Mouse (Mus musculus) frontal cortex, postnatal 25 days (tissue): ENCODE data around the gene Clpb.

ENCODE experiments used
- DNase-seq, 2 experiments: peaks; one replicate each; pipeline ENCODE4 v3.0.0; 2022; ENCODE audit warnings: low spot score in 2 of 2

Gene Clpb

GRCm38 (mm10) chr7:101726980-101727379, 63.5 kb downstream of the Clpb start:
- DNase-seq, result no peak

- no peak for DNase-seq
Observed at GRCm38 (mm10) chr7:101732096-101732495, 68.7 kb downstream of the Clpb start.

GRCm38 (mm10) chr7:101733042-101733441, 69.6 kb downstream of the Clpb start:
- DNase-seq, result no peak

- DNase-seq, result no peak
Observed at GRCm38 (mm10) chr7:101735297-101735696, 71.9 kb downstream of the Clpb start.

- no peak for DNase-seq
Observed at GRCm38 (mm10) chr7:101737735-101738134, 74.3 kb downstream of the Clpb start.

GRCm38 (mm10) chr7:101739602-101740001, 76.2 kb downstream of the Clpb start:
- no peak for DNase-seq

GRCm38 (mm10) chr7:101743487-101743886, 80.1 kb downstream of the Clpb start:
- DNase-seq, result no peak

- DNase-seq, result no peak
Observed at GRCm38 (mm10) chr7:101746559-101747334, 83.3 kb downstream of the Clpb start.

GRCm38 (mm10) chr7:101750268-101750667, 86.8 kb downstream of the Clpb start:
- no peak for DNase-seq

- no peak for DNase-seq
Observed at GRCm38 (mm10) chr7:101752346-101752745, 88.9 kb downstream of the Clpb start.

- no peak for DNase-seq
Observed at GRCm38 (mm10) chr7:101753492-101753891, 90.1 kb downstream of the Clpb start.

- DNase-seq, result no peak
Observed at GRCm38 (mm10) chr7:101754416-101754815, 91.0 kb downstream of the Clpb start.

- DNase-seq, result no peak
Observed at GRCm38 (mm10) chr7:101755301-101755700, 91.9 kb downstream of the Clpb start.

- no peak for DNase-seq
Observed at GRCm38 (mm10) chr7:101761899-101762780, 98.7 kb downstream of the Clpb start.

- no peak for DNase-seq
Observed at GRCm38 (mm10) chr7:101767335-101767907, 104.0 kb downstream of the Clpb start.

GRCm38 (mm10) chr7:101770051-101770450, 106.6 kb downstream of the Clpb start:
- DNase-seq, result no peak

- DNase-seq, result no peak
Observed at GRCm38 (mm10) chr7:101771604-101772003, 108.2 kb downstream of the Clpb start.

- no peak for DNase-seq
Observed at GRCm38 (mm10) chr7:101772687-101773086, 109.3 kb downstream of the Clpb start.

- no peak for DNase-seq
Observed at GRCm38 (mm10) chr7:101777053-101777452, 113.6 kb downstream of the Clpb start.

GRCm38 (mm10) chr7:101817861-101818401, 154.5 kb downstream of the Clpb start, which contains the start of gene Phox2a:
Gene Phox2a (plus strand): TSS chr7:101818313.
- DNase-seq, result no peak

GRCm38 (mm10) chr7:101820295-101821030, 157.0 kb downstream of the Clpb start:
- DNase-seq, result no peak
